Mouse (Mus musculus) heart, postnatal 25 days (tissue): ENCODE measurements at regions not wholly inside any gene's neighbourhood (a gene's known extent, or its start where the extent isn't known, plus 50 kb on each side); places are given as distances from the start of the nearest gene placed in this dataset.

Experiments used
- DNase-seq: peaks from one replicate; pipeline ENCODE4 v3.0.0; 2022; ENCODE audit warnings: low spot score
- intact Hi-C: fragments of 180-260 bp; cut with DNase I; formaldehyde crosslinking; loops from one replicate; pipeline ENCODE4 v1.15.1; 2025

DNA sequence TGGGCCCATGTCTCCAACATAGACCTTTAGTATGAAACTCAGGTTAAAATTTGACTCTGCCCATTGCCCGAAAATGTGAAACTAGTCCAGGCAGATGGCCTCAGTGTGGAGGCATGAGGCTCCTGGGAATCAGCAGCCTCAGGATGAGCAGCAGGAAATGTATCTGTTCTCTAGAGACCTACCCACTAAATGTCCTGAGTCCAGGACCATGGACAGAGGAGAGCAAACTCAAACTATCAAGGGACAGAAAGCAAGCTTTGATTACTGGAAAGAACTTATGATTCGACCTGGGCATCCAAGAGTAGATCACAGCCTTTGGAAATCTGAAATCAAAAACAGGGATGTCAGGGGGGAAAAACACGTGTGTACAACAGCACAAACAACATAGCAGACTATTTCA, 230.3 kb upstream of the Ncam1 start:
- intact Hi-C loops = no loop called here
- no peak for DNase-seq

DNA sequence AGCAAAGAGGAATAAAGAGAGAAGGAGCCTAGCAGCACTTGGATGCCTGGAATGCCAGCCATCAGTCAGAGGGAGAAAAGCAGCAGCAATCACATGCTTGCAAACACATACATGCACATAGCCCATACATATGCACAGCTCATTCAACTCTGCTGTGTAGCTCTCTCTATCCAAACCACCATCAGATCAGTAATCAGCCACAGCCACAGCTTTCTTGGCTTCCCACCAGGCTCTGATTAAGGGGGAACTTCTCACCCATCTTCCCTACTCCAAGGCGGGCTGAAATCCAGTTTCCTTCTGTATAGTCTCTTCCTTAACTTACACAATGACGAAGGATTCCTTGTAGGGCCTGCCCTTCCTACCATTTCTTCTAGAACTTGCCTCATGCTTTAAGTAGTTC, 229.8 kb upstream of the Ncam1 start:
- DNase-seq = no peak
- intact Hi-C loops = no loop called here

DNA sequence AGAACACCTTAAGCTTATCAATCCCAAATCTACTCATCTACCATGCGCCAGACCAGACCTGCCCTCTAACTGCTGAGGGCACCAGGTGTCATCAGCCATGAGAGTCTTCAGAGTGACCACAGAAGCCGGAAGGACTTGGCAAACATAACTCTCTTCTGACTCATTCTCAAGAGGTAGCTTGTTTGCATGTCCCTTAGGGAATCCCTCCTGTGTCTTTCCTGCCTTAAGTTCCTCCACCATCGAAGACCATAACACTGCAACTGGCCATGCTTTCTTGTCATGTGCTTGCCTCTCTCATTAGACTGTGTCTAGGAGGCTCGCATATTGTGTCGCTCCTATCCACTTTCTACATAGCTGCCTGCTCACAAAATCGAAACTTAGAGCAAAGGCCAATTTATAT, 226.1 kb upstream of the Ncam1 start:
- intact Hi-C loops = no loop called here

DNA sequence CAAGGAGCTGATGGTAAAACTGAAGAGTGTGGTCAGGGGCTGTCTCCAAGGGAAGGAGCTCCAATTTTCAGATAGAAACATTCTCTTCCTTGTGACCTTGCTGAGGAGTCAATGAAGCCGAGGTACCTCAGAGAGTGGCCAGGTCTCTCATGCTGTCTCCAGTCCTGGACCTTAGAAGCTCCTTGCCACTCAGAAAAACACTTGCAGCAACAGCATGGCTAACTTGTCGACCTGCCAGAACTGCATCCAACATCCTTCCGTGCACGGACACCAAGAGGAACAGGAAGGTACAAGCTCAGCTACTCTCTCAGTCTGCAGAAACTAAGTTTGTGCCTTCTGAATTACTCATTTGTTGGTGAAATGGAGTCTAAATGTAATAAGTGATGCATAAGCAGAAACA, 214.9 kb upstream of the Ncam1 start:
- no peak for DNase-seq
- intact Hi-C loops = no loop called here

More for the DNA sequence above, 226.1 kb upstream of the Ncam1 start:
- no peak for DNase-seq

DNA sequence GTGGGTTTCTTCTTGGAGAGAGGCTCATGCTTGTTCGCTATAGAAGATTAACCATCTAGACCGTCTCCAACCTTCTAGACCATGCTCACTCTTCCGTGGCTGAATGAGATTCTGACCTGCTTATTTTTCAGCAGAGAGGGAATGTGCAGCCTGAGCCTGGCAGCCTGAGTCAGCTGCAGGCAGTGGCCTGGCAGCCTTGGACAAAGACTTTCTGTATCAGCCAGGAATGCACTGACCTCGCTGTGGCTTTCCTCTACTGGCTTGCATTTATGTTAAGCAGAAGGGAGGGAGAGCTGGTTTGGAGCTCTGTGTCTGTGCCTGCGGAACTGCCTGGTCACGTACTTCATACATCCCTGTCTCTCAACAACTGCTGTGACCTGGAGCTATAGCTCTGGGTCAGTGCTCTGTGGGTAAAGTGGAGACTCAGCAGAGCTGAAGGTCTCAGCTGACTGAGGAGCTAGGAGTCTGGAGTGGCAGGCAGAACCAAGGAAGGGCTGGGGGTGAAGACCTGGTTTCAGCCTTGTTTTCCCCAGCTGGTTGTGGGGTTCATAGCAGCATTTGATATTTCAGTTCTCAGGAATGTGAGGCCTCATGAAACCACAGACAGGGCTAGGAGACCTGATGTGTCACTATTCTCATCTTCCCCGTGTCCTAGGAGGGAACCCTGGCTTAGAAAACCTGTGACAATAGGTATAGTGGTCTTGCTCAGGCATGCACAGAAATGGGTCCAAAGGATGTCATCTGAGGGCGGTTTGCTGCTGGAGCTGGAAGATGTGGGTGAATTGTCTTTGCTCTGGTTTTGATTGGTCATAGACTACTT, 207.2 kb upstream of the Ncam1 start:
- intact Hi-C loops = no loop called here
- DNase-seq = no peak

DNA sequence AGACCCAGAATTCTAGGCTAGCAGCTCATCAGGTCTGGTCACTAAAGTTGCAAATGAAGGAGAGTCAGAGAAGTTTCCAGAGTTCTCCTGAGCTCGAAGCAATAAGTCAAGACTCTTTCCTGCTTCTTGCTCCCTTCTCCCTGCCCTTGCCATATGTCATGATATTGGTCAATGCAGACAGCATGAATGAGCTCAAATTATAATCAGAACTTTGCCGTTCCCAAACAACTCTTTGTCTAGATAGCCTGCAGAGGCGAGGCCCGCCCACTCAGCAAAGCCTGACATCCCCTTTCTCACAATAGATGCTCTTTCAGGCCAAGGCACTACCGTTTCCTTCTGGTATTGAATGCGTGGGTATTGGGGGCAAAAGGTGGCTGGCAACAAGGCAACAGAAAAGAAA, 204.0 kb upstream of the Ncam1 start:
- no peak for DNase-seq
- intact Hi-C loops = no loop called here

DNA sequence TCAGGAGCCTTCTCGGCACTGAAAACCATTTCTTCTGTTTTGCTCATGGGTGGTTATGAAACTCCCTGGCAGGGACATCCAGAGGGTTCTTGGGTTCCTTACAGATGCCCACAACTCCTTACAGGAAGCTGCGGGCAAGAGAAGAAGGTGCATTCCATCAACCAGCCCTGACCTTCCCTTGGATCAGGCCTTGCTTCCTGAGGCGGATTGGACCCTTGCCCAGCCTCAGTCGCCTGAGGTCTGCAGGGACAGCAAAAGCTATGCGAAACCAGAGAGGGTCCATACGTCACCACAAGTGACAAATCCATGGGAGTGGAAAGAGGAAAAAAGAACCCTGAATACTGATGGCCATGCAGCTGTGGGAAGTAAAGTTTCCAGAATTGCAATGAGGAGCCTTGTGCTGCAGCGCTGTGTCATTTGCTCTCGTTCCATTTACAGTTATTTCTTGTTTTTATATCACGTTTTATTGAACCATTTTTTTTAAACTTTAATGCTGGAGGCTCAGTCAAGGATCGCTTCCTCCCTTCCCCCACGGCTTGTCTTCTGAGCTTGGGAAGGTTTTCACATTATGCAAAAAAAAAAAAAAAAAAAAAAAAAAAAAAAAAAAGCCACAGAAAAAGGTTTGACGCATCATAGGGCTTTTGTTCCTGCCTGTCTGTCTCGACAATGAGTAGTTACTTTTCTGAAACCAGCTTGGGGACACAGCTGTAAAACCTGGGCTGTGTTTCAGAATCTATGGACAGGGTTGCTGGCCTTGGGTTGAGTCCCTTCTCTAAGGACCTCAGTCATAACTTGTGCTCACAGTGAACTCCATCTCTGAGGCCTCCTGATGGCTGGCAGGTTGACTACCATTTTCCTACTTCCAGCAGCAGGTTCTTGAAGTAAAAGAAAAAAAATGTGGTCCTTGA, 202.0 kb upstream of the Ncam1 start:
- intact Hi-C loops = no loop called here
- peak; percentile 7 for DNase-seq

DNA sequence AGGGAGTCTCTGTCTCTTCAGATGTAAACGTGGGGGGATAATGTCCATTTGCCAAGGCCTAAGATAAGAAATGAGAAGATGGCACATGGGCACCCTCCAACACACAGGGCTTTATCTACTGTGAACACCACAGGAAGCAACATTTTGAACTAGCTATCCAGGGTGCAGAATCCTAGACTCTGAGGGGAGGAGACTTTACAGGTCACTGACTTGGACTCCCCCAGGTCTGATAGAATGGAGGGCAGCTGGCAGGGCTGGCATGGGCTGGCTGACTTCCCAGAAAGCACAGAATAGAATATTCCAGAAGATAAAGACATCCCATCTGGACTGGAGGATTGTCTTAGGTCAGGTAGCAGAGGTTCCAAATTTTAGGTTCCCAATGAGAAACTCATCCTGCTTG, 201.2 kb upstream of the Ncam1 start:
- intact Hi-C loops = no loop called here
- no peak for DNase-seq

DNA sequence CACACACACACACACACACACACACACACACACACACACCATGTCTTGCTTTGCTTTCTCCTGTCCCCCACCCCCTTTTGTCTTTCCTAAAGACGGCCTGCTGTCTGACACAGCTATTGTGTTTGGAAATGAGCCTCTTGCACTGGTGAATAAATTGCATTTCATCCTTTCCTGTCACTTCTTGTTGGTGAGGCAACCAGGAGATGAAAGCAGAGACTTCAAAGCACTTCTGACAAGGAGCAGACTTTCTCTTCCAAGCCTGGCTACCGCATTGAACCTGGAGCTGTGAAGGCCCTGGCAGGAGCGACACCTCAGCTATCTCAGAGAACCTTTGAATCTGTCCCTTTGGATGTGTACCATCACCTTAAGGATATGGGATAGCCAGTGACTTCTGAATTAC, 199.4 kb upstream of the Ncam1 start:
- intact Hi-C loops = no loop called here
- DNase-seq = no peak

DNA sequence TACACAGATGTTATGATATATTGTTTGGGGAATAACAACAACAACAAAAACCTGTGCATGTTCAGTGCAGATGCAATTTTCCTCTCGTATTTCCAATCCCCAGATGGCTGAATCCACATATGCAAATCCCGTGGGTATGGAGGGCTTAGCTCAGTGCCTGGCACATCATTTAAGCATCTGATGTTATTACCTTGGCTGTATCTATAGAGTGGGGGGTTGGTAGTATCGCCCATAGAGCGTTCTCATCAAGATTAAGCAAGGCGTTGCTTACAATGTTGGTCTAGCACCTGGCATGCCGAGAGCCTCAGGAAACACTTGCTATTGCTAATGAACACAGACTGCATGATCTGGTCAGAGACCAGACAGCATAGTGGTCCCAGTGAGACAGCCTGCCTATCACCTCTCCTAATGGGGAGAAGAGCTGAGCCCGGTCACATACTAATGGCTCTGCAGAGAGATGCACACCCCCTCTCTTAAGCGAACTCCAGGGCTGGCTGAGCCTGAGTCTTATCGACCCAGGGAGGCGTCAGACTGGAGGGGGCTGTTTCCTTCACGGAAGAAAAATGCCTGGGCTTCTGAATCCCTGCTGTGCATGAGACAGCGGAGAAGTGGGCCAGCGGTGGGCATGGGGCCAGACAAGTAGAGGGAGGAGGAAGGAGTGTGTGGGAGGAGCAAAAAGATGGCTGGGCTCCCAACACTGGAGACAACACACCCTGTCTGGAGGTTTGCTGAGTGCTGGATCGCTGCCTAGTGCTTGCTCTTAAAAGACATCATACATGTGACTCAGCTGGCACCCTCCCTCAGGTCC, 190.9 kb upstream of the Ncam1 start:
- intact Hi-C loops = no loop called here

DNA sequence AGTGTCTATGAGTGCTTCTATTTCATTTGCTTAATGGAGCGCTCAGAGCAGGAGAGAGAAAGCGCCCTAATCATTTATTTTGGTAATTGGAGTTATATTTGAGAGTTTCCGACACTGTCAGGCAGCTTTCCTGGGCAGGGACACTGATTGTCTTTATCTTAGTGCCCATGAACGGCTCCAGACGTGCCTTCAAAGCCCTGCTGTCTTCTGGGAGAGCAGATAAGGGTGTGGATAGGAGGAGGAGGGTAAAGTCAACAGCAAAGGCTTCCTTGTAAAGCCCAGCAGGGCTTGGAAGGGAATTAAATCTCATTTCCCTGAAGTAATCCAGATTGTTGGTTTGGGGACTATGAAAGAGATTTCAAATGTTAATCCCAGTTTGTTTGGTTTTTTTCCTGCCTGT, 189.3 kb upstream of the Ncam1 start:
- intact Hi-C loops = no loop called here
- no peak for DNase-seq

More for the DNA sequence above, 190.9 kb upstream of the Ncam1 start:
- DNase-seq = peak; percentile 82

DNA sequence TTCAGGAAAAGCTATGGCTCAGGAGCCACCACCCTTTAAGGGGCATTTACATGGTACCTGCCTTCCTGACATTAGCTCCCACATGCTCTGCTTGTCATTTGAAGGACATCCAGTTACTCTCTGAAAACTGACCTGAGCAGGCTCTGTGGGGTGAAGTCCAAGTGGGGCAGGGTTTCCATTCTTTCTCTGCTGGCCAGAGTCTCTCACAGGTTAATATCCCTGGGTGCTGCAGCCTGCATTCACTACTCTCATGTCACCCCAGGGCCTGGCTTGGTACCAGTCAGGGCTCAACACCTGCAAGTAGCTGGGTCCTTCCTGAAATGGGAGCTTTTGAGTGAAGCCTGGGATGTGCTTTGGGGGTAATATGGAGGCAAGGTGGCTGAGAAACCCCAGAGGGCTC, 188.8 kb upstream of the Ncam1 start:
- intact Hi-C loops = no loop called here
- DNase-seq = no peak

DNA sequence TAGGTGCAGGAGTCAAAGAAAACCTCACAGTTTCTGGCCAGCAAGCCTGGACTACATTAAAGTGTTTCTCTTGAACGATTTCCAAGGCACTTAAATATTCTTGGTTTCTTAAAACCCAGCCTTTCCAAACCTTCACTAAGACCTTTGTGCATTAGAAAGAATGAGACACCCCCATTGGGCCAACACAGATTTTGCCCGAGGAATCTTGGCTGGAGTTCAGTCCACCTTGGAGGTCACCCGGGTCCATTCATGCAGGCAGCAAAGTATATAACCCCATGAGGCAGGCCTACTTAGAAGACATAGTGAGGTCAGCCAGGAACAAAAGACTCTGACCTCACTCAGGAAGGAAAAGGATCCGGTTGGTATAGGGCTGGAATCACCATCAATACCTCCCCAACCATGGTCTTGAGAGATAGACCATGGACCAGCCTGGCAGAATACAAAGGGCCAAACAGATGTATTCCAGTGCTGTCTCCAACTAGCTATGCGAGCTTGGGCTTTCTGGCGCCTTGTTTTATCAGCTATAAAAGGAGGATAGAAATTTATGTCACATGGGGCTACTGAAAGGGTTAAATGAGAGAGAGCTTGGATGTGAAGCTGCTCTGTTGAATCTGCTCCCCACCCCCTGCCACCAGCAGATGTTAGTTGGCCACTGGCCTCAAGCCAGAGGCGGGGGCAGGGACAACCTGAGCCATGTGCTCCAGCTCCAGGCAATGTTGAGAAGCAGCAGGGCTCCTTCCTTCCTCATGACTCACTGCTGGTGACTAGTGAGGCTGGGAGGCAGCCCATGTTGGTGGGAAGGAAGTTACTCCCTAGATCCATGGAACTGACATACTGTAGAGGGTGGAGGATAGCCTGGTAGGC, 181.9 kb upstream of the Ncam1 start:
- intact Hi-C loops = no loop called here

DNA sequence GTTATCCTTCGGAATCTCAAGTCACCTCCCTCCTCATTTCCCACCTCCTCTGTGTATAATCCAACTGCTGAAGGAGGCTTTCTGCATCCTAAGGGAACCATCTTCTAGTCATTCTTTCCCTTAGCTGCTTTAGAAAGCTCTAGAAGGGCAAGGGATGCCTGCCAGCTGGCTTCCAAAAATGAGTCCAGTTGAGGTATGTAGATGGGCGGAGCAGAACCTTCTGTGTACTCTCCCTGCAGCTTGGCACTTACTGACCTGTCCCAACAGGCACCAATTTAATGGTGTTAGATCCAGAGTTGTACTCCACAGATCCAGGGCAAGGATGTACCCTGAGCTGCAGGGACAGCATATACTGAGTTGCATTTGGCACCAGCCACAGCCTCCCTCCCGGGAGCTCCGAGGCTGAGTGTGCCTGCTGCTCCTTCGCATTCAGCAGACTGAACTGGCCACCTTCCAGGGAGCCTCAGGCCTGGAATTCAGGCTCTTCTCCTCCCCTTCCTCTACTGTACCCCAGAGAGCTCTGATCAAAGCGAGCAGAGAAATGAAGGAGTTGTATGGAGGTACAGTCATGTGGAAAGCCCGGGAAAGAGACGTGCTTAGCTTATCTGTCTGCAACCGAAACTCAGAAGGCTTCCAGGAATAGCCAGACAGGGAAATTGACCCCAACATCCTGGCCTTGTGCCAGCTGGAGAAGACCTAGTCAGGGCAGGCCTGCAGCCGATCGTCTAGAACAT, 177.4 kb upstream of the Ncam1 start:
- intact Hi-C loops = loop anchor here (5.0 kb wide), 1 partner anchor 74 kb away; no protein-coding TSS in a partner anchor
- DNase-seq = peak; percentile 35

More for the DNA sequence above, 181.9 kb upstream of the Ncam1 start:
- DNase-seq = no peak

DNA sequence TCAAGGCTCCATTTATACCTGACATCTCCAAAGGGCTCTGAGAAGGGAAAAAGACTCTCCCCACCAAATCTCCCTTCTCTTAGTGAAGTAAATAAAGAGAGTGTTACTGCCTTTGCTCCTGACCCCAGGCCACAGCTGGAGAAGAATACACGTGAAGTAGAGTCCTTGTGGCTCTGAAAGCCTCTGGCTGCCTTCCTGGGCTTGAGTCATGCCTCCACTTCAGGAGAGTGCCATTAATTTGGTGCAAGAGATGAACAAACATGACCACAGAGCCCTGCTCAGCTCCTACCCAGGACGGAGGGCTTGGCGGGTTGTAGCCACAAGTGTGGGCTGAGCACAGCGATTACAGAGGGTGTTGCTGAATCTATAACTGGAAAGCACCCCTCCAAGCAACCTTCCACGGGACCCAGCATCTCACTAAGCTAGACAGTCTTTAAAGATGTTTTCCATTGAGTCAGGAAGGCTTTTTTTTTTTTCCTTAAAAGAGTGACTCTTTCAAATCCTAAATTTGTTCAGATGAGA, 175.3 kb upstream of the Ncam1 start:
- DNase-seq = no peak
- intact Hi-C loops = no loop called here

DNA sequence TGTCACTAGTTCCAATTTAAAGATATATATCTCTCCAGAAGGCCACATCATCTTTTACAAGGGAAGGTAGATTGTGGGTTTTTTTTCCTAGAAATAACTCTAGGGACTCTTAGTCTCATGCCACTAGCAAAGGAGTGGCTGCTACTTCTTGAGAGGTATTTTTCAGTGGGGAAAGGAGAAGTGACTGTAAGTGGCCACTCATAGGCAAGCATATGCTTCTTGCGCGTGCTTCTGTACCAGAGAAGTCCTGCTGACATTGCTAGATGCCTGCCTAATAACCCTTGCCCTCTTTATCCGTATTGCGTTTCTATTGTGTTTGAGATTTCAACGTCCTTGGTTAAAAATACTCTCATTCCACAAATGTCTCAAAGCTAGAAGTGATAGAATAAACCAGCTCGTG, 170.7 kb upstream of the Ncam1 start:
- no peak for DNase-seq
- intact Hi-C loops = no loop called here

DNA sequence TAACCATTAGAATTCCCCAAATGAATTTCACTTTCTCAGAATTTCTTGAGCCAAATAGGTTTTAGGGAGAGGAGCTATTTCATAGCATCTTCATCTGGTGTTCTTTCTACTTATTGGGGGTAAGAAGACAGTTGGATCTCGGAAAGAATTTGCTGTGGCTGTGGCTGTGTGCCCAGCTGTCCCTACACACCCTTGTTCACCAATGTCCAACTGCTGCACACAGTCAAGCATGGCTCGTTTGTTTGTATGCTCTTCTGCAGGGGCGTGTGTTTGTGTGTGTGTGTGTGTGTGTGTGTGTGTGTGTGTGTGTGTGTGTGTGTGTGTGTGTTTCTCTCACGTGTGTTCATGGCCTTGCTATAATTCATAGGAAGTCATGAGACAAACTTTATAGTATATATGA, 165.9 kb upstream of the Ncam1 start:
- intact Hi-C loops = no loop called here
- no peak for DNase-seq

DNA sequence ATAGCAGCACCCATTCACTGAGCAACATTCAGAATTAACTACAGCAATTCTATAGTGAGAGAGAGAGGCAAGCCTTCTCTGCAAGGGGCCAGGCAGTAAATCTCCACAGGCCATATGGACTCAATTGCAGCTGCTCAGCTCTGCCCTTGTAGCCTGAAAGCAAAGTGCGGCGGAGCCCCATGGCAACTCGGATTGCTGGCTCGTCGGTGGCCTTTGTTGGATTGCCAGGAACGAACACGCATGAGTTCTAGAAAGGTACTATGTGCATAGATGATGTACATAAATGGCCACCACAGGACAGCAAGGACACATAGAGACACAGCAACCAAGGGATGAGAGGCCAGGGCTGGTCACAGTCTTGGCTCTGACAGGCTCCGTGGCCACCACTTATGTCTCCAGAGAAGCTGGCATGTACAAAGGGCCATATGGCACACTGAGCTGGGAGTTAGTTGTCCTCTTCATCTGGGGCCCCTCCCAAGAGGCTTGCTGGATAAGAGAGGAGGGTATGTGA, 163.9 kb upstream of the Ncam1 start:
- intact Hi-C loops = no loop called here
- DNase-seq = no peak
